Mouse (Mus musculus) olfactory bulb, adult 2 months (tissue): ENCODE results near the gene Tmem161a. TPM values are rescaled to one million over a fixed set of nuclear protein-coding genes. Genes with fewer than 3 reads are reported as not detected.
A peak's percentile ranks its signal among the peaks of the same experiment; 100 is the strongest.
"Not testable (repeated sequence)": the region's sequence is repeated elsewhere in the genome, so short reads cannot be mapped to it uniquely, and the experiment has no call there.

Source experiments
- H3K27ac ChIP-seq: fragments of 200-500 bp; 2 replicates; pipeline ENCODE4 v1.5.1; 2012; ENCODE audit warnings: low read depth, low read length; ENCODE audit not compliant: insufficient read depth
- H3K4me1 ChIP-seq: fragments of 200-500 bp; 2 replicates; pipeline ENCODE4 v1.6.1; 2012; ENCODE audit warnings: low read length; ENCODE audit not compliant: control insufficient read depth, insufficient read depth
- H3K4me3 ChIP-seq: fragments of 200-500 bp; 2 replicates; pipeline ENCODE4 v1.5.1; 2012; ENCODE audit warnings: mild to moderate bottlenecking, low read depth, low read length, moderate library complexity; ENCODE audit not compliant: insufficient read depth
- CTCF ChIP-seq: fragments of 200-500 bp; IDR thresholded peaks from 2 replicates; pipeline ENCODE4 v1.5.1; 2012; ENCODE audit warnings: low read depth, mild to moderate bottlenecking, low read length, moderate library complexity; ENCODE audit not compliant: insufficient read depth
- POLR2A ChIP-seq: fragments of 200-500 bp; IDR thresholded peaks from 2 replicates; pipeline ENCODE4 v1.6.1; 2012; ENCODE audit warnings: mild to moderate bottlenecking, low read depth, low read length, moderate library complexity; ENCODE audit not compliant: insufficient read depth
- WGBS: fragments of 180-500 bp; shearing (Covaris S2); methylation state at CpG from one replicate; pipeline ENCODE4 v1.1.7; 2018; 5-methylcytosine and 5-hydroxymethylcytosine counted together
- polyA plus RNA-seq: library from polyadenylated mRNA; stranded (reverse); fragments of >200 nt; gene quantifications from 2 replicates; pipeline ENCODE4 v1.2.4, GENCODE M21; 2012; ENCODE audit warnings: low replicate concordance; ENCODE audit not compliant: missing spikeins, insufficient read depth, insufficient read length

Gene Tmem161a
- polyA plus RNA-seq, 1 experiment: not detected

GRCm38 (mm10) chr8:70212112-70213055, 40.2 kb downstream of the Tmem161a start, which contains the start of gene Slc25a42:
Gene Slc25a42 (minus strand): TSS chr8:70212305.
- H3K4me3 ChIP-seq: peak within 1 kb of the TSS; percentile 73
- TF ChIP-seq CTCF (no peak), POLR2A (peak; percentile 90)
- peaks cover 9% of the 10 kb centered on the region for H3K4me1 ChIP-seq
- WGBS: 1% methylated on average over 66 of the region's 66 CpGs
- H3K27ac ChIP-seq: peak within 1 kb of the TSS; percentile 36

GRCm38 (mm10) chr8:70214411-70214810, 42.3 kb downstream of the Tmem161a start:
- Histone ChIP-seq H3K4me3 (no peak overlapping the region), H3K4me1 (peaks cover 9% of the 10 kb centered on the region), H3K27ac (no peak overlapping the region)
- TF ChIP-seq CTCF: no peak
- WGBS: 80% methylated on average over 3 of the region's 3 CpGs

GRCm38 (mm10) chr8:70215092-70215491, 42.9 kb downstream of the Tmem161a start:
- Histone ChIP-seq H3K27ac (no peak overlapping the region), H3K4me3 (no peak overlapping the region), H3K4me1 (peaks cover 9% of the 10 kb centered on the region)
- 73% methylated on average over 5 of the region's 5 CpGs for WGBS
- TF ChIP-seq POLR2A (no peak), CTCF (no peak)

- H3K27ac ChIP-seq, H3K4me1 ChIP-seq, H3K4me3 ChIP-seq: not testable (repeated sequence)
- 48% methylated on average over 3 of the region's 3 CpGs for WGBS
These were observed 44.0 kb downstream of the Tmem161a start for GRCm38 (mm10) chr8:70216161-70216560.

GRCm38 (mm10) chr8:70216566-70216965, 44.4 kb downstream of the Tmem161a start:
- Histone ChIP-seq H3K4me1 (peaks cover 9% of the 10 kb centered on the region), H3K4me3 (no peak overlapping the region), H3K27ac (0 out of 2 replicates have a peak overlapping the region, but pooled peaks have one; percentile 27)
- 31% methylated on average over 1 of the region's 1 CpGs for WGBS
- no peak for TF ChIP-seq CTCF
- TF ChIP-seq POLR2A: no peak

- no peak overlapping the region for H3K27ac ChIP-seq
- H3K4me3 ChIP-seq: no peak overlapping the region
- H3K4me1 ChIP-seq: peaks cover 14% of the 10 kb centered on the region
- TF ChIP-seq CTCF: no peak
- TF ChIP-seq POLR2A: no peak
These were observed 45.3 kb downstream of the Tmem161a start for GRCm38 (mm10) chr8:70217441-70217840.

- peaks cover 15% of the 10 kb centered on the region for H3K4me1 ChIP-seq
- 67% methylated on average over 5 of the region's 5 CpGs for WGBS
- no peak overlapping the region for H3K4me3 ChIP-seq
- H3K27ac ChIP-seq: no peak overlapping the region
- TF ChIP-seq CTCF: no peak
- no peak for TF ChIP-seq POLR2A
These were observed 47.0 kb downstream of the Tmem161a start for GRCm38 (mm10) chr8:70219107-70219684.

- TF ChIP-seq POLR2A (no peak), CTCF (no peak)
- Histone ChIP-seq H3K4me3 (no peak overlapping the region), H3K27ac (no peak overlapping the region), H3K4me1 (peaks cover 15% of the 10 kb centered on the region)
- 73% methylated on average over 8 of the region's 8 CpGs for WGBS
These were observed 48.2 kb downstream of the Tmem161a start for GRCm38 (mm10) chr8:70220236-70220840.

GRCm38 (mm10) chr8:70220911-70221310, 48.8 kb downstream of the Tmem161a start:
- no peak for TF ChIP-seq CTCF
- no peak for TF ChIP-seq POLR2A
- WGBS: 89% methylated on average over 3 of the region's 3 CpGs
- Histone ChIP-seq H3K4me3 (no peak overlapping the region), H3K27ac (no peak overlapping the region), H3K4me1 (peaks cover 15% of the 10 kb centered on the region)
